Mouse (Mus musculus): Measurements from ENCODE around the gene Gm6899. TPM values are rescaled to one million over a fixed set of nuclear protein-coding genes. Genes with fewer than 3 reads are reported as not detected.

The Gm6899 gene
- total and polyA plus RNA-seq, 2 experiments from 2014 or later: not detected

DNA sequence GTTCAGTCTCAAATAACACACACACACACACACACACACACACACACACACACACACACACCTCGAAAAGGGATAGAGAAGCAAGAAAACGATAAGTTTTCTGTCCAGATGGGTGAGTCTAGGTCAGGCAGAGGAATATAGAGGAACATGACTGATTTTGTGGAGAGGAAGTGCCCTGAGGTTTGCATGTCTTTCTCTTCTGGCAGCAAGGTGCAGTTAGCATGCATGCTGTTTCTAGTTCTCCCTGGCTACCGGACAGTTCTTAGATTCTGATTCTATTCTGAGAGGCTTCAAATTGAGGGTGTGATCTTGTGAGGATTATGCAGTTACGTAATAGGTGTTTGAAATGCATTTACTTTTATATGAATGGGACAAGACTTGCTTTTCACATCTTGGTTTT lies 7.7 kb downstream of the Gm6899 start:
- no peaks in the 10 kb centered on the region for H3K36me3 ChIP-seq (ENCODE audit: insufficient read depth, low read length)
- H3K4me1 ChIP-seq (ENCODE audit: insufficient read depth, low read length): no peaks in the 10 kb centered on the region
- WGBS: 87% methylated on average over 4 of the region's 4 CpGs

DNA sequence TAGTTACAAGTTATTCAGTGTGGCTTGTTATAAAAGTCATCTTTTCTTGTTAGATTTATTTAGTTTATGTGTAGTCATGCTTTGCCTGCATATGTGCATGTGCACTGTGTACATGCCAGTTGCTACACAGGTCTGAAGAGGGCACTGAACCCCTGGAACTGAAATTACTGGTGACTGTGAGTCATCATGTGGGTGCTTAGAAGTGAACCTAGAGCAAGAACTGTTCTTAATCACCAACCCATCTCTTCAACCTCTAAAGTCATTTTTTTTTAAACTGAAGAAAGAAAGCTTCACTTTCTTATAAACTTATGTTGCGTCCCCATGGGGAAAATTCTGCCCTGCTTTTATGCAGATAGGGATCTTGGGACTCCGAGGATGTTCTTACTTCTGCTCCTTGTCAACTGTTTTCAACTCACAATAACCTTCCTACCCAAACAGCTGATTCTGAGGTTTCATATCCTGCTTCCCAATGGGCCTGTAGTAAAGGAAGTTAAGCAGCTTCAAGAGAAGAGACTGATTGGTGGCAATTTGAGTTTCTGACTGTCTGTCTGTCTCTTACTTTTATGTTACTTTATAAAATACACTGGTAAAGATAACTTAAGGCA lies 8.6 kb downstream of the Gm6899 start:
- 95% methylated on average over 2 of the region's 2 CpGs for WGBS
- no peaks in the 10 kb centered on the region for H3K9me3 ChIP-seq (ENCODE audit: low read length)
- H3K4me1 ChIP-seq (ENCODE audit: insufficient read depth, low read length): no peaks in the 10 kb centered on the region
- H3K4me3 ChIP-seq (ENCODE audit: low read depth, low read length): no peak overlapping the region
- no peak overlapping the region for H3K9ac ChIP-seq (replicated peaks; ENCODE audit: low read length, poor library complexity, severe bottlenecking)
- H3K36me3 ChIP-seq (ENCODE audit: insufficient read depth, low read length): no peaks in the 10 kb centered on the region
- no peaks in the 10 kb centered on the region for H3K27me3 ChIP-seq (ENCODE audit: insufficient read depth, low read length)
- TF ChIP-seq CTCF (IDR thresholded peaks at IDR 0.05): no peak
- no peak overlapping the region for H3K4me2 ChIP-seq (ENCODE audit: low read depth, low read length, poor library complexity, severe bottlenecking)
- no peak for ATAC-seq (ENCODE audit: low FRiP score)
- DNase-seq (ENCODE audit: low spot score): no peak
- H3K27ac ChIP-seq (ENCODE audit: low read depth, low read length): no peak overlapping the region

More for the DNA sequence above, 7.7 kb downstream of the Gm6899 start:
- no peak for TF ChIP-seq CTCF (IDR thresholded peaks at IDR 0.05)
- ATAC-seq (ENCODE audit: low FRiP score) (no peak), DNase-seq (ENCODE audit: low spot score) (no peak)
- H3K4me3 ChIP-seq (ENCODE audit: low read depth, low read length): no peak overlapping the region
- no peak overlapping the region for H3K27ac ChIP-seq (ENCODE audit: low read depth, low read length)
- H3K9ac ChIP-seq (replicated peaks; ENCODE audit: low read length, poor library complexity, severe bottlenecking): no peak overlapping the region
- H3K27me3 ChIP-seq (ENCODE audit: insufficient read depth, low read length): no peaks in the 10 kb centered on the region
- no peaks in the 10 kb centered on the region for H3K9me3 ChIP-seq (ENCODE audit: low read length)
- H3K4me2 ChIP-seq (ENCODE audit: low read depth, low read length, poor library complexity, severe bottlenecking): no peak overlapping the region

DNA sequence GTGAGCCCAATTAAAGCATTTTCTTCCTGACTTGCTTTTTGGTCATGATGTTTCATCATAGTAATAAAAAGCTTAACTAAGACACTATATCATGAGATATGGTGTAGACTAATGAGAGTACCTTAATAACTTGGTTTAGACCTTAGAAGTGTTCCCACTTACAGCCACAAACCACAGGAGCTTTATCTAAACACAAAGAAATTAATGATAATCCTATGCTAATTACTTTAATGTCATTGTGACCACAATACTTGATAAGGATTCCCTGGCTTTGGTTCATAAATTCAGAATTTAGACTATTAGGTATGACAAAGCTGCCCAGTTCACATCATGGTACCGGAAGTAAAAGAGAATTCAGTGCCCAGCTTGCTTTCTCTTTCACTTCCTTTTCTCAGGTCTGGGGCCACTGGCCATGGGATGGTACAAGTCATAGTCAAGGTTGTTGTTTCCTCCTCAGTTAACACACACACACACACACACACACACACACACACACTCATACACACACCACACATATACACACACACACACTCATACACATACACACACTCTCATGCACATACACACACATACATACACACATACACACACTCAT lies 11.1 kb downstream of the Gm6899 start:
- Histone ChIP-seq H3K9ac (replicated peaks; ENCODE audit: low read length, poor library complexity, severe bottlenecking) (no peak overlapping the region), H3K4me1 (ENCODE audit: insufficient read depth, low read length) (no peaks in the 10 kb centered on the region), H3K4me3 (ENCODE audit: low read depth, low read length) (no peak overlapping the region), H3K9me3 (ENCODE audit: low read length) (no peaks in the 10 kb centered on the region), H3K36me3 (ENCODE audit: insufficient read depth, low read length) (no peaks in the 10 kb centered on the region), H3K4me2 (ENCODE audit: low read depth, low read length, poor library complexity, severe bottlenecking) (no peak overlapping the region), H3K27ac (ENCODE audit: low read depth, low read length) (no peak overlapping the region), H3K27me3 (ENCODE audit: insufficient read depth, low read length) (no peaks in the 10 kb centered on the region)
- ATAC-seq (ENCODE audit: low FRiP score) (no peak), DNase-seq (ENCODE audit: low spot score) (no peak)
- no peak for TF ChIP-seq CTCF (IDR thresholded peaks at IDR 0.05)
- 92% methylated on average over 1 of the region's 1 CpGs for WGBS

DNA sequence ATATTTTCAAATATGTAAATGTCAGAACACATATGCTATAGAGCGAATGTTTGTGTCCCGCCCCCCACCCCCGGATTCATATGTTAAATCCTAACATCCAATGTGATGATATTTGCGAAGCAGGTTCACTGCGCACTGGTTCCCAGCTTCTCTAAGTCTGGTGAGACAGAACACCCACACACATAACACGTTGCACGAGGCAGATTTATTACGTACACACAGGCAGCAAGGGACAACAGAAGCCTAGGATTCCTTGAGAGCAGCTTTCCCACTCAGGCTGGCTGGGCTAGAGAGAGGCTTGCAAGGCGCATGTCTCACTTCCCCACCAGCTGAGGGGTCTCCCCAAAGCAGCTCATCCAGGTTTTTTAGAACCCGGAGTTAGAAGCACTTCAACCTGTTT lies 15.8 kb downstream of the Gm6899 start:
- H3K27ac ChIP-seq (ENCODE audit: low read depth, low read length): no peak overlapping the region
- no peak overlapping the region for H3K9ac ChIP-seq (replicated peaks; ENCODE audit: low read length, poor library complexity, severe bottlenecking)
- no peaks in the 10 kb centered on the region for H3K9me3 ChIP-seq (ENCODE audit: low read length)
- no peak for TF ChIP-seq CTCF (IDR thresholded peaks at IDR 0.05)
- DNase-seq (ENCODE audit: low spot score) (no peak), ATAC-seq (ENCODE audit: low FRiP score) (no peak)
- no peaks in the 10 kb centered on the region for H3K36me3 ChIP-seq (ENCODE audit: insufficient read depth, low read length)
- no peaks in the 10 kb centered on the region for H3K27me3 ChIP-seq (ENCODE audit: insufficient read depth, low read length)
- H3K4me2 ChIP-seq (ENCODE audit: low read depth, low read length, poor library complexity, severe bottlenecking): no peak overlapping the region
- H3K4me1 ChIP-seq (ENCODE audit: insufficient read depth, low read length): no peaks in the 10 kb centered on the region
- 83% methylated on average over 10 of the region's 10 CpGs for WGBS
- H3K4me3 ChIP-seq (ENCODE audit: low read depth, low read length): no peak overlapping the region

DNA sequence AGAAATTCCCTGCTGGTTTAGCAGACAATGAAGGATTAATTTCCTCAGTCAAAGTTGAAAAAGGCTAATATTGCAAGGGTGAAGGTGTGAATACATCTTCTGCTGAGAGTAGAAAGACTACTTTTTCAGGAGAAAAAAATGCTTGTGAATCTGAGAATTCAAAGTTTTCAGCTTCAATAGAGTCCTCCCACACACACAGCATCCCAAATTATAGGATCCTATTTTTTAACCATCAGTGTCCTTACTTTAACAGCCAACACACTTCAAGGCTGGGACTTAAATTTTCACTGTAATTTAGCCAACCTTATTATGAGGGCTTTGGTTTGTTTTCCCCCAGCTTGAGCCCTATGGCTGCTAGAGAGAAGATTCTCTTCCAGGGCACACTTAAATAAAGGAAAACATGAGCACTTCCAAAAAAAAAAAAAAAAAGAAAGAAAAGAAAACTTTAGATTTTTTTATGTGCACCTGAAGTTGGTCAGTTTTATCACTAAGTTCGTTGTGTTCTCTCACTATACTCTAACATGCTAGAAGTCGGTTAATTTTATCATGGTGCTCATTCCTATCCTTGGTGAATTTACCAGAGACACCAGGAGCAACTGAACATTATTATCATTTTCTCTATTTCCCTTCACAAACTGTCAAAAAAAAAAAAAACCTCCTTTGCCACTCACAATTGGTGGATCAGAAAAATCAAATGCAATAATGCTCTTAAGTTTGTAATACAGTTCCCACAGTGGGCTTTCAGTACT lies 25.6 kb downstream of the Gm6899 start:
- Histone ChIP-seq H3K4me2 (ENCODE audit: low read depth, low read length, poor library complexity, severe bottlenecking) (no peak overlapping the region), H3K4me3 (ENCODE audit: low read depth, low read length) (no peak overlapping the region), H3K36me3 (ENCODE audit: insufficient read depth, low read length) (no peaks in the 10 kb centered on the region), H3K27me3 (ENCODE audit: insufficient read depth, low read length) (no peaks in the 10 kb centered on the region), H3K9ac (replicated peaks; ENCODE audit: low read length, poor library complexity, severe bottlenecking) (no peak overlapping the region), H3K4me1 (ENCODE audit: insufficient read depth, low read length) (no peaks in the 10 kb centered on the region), H3K9me3 (ENCODE audit: low read length) (no peaks in the 10 kb centered on the region), H3K27ac (ENCODE audit: low read depth, low read length) (no peak overlapping the region)
- no peak for TF ChIP-seq CTCF (IDR thresholded peaks at IDR 0.05)
- WGBS: 89% methylated on average over 2 of the region's 2 CpGs
- ATAC-seq (ENCODE audit: low FRiP score) (no peak), DNase-seq (ENCODE audit: low spot score) (no peak)

DNA sequence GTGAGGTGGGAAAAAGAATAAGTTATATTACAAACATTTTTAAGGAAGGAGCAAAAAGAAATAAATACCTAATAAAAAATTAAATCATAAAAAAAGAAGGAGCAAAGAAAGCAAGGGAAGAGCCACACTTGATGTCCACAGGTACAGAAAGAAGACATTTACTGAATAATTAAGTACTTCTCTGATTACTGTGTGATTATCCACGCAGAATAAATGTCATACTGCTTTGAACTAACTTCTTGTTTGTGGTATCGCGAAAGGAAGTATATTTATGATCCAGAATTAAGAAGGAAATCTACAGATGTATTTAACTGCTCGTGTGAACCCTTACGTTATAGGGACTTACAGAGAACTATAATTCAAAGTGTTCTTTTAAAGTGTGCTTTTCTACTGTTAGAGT lies 29.7 kb downstream of the Gm6899 start:
- H3K27ac ChIP-seq (ENCODE audit: low read depth, low read length): no peak overlapping the region
- no peaks in the 10 kb centered on the region for H3K9me3 ChIP-seq (ENCODE audit: low read length)
- H3K27me3 ChIP-seq (ENCODE audit: insufficient read depth, low read length): no peaks in the 10 kb centered on the region
- no peak for TF ChIP-seq CTCF (IDR thresholded peaks at IDR 0.05)
- no peak overlapping the region for H3K4me2 ChIP-seq (ENCODE audit: low read depth, low read length, poor library complexity, severe bottlenecking)
- DNase-seq (ENCODE audit: low spot score): no peak
- no peak overlapping the region for H3K4me3 ChIP-seq (ENCODE audit: low read depth, low read length)
- H3K4me1 ChIP-seq (ENCODE audit: insufficient read depth, low read length): no peaks in the 10 kb centered on the region
- no peak for ATAC-seq (ENCODE audit: low FRiP score)
- 84% methylated on average over 5 of the region's 5 CpGs for WGBS
- no peaks in the 10 kb centered on the region for H3K36me3 ChIP-seq (ENCODE audit: insufficient read depth, low read length)
- no peak overlapping the region for H3K9ac ChIP-seq (replicated peaks; ENCODE audit: low read length, poor library complexity, severe bottlenecking)

Data from midbrain, postnatal 0 days (tissue).